Mouse (Mus musculus) neural tube, embryonic 10.5 days (tissue): ENCODE results near the gene Sema3c.

Experiments
- DNase-seq: peaks from one replicate; pipeline ENCODE4 v3.0.0-alpha.2; 2017; ENCODE audit warnings: low spot score; ENCODE audit errors: extremely low spot score

Gene Sema3c

DNA sequence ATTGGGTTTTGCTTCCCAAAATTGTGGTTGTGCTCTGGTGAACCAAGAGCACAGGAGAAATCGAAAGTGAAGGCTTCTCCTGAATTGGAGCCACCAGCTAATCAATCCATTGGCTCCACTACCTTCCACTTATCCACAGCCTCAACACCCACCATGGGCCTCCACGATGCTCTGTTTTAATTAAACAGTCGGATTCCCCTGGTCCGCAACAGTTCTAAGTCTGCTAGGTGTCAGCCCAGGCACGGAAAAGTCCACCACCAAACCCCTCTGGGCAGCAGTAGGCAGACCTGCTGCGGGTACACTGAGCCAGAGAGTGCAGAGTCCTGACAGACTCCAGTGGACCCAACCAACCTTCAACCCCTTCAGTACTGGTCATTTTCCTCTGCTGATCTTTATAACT lies 202.5 kb downstream of the Sema3c start:
- DNase-seq, result peak; percentile 47
